Mouse (Mus musculus): ENCODE data around the gene Lsp1.
A peak's percentile ranks its signal among the peaks of the same experiment; 100 is the strongest.

Lsp1 gene

GRCm38 (mm10) chr7:142507453-142507852 lies 46.8 kb downstream of the Lsp1 start:
- no peak for DNase-seq

- no peak for DNase-seq
These were observed 48.9 kb downstream of the Lsp1 start for GRCm38 (mm10) chr7:142509518-142509917.

GRCm38 (mm10) chr7:142510021-142510777 lies 49.6 kb downstream of the Lsp1 start:
- DNase-seq, result no peak

GRCm38 (mm10) chr7:142514048-142514447 lies 53.4 kb downstream of the Lsp1 start:
- DNase-seq, result no peak

DNA sequence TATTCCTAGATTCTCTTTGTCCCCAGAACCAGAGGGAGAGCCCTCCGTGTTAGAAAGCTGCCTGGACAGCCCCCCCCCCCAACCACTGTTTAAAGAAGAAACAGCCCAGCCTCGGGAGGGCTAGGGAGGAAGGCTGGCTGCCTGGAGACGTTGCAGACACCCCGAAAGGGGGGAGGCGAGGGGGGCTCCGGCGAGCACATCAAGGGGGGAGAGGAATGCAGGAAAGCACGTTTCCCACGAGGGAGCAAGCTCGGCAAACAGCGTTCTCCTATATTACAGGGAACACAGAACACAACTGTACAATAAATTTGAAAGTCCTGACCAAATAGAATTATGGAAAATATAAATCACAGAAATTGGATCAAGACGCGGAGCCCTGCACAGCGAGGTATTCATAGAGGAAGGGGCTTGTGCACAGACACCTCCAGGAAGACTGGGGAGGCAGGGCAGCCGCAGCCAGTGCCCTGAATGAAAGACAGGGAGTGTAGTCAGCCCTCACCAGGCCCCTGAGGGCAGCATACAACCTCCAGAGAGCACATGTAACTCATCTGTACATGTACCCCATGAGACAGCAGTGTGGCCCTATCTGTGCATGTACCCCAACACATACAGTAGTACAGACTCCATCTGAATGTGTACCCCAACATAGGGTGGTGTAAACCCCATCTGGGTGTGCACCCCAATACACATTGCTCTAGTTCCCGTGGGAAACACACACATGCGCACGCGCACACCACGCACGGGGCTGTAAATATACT lies 55.8 kb downstream of the Lsp1 start:
- DNase-seq, result no peak

GRCm38 (mm10) chr7:142517531-142517930 lies 56.9 kb downstream of the Lsp1 start:
- no peak for DNase-seq

DNA sequence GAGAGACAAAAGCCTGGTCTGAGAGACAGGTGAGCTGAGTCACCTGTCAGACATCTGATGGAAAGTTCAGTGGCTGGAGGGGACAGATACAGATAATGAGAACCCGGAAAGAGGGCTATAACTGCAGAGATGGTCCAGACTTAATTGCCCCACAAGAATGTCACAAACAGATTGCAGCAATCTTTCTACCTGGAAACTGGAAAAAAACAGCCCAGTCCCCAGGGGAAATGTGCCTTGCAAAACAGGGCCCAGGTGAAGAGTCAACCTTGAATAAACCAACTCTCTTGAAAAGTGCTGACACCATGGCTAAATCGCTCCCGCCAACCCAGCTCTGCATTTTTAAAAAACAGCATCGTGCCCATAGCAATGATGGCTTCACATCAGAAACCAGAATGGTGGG lies 59.7 kb downstream of the Lsp1 start:
- no peak for DNase-seq

DNA sequence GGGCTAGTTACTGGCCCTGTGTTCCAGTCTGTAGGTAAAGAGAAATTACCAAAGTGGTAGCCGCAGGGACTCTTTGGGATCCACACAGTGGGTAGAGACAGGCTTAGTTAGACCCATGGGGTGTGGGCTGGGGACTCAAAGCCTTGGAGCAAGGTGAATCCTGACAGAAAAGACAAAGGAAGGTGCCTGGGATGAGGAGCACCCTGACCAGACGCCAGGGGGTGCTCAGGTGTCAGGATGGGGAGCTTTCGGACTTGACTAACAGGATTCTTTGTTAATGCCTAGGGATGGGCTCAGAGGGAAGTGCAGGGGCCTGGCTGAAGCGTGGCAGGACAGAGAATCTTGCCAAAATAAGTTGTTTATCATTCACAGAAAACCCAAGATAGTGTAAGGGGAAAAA lies 61.7 kb downstream of the Lsp1 start:
- DNase-seq, result no peak

DNA sequence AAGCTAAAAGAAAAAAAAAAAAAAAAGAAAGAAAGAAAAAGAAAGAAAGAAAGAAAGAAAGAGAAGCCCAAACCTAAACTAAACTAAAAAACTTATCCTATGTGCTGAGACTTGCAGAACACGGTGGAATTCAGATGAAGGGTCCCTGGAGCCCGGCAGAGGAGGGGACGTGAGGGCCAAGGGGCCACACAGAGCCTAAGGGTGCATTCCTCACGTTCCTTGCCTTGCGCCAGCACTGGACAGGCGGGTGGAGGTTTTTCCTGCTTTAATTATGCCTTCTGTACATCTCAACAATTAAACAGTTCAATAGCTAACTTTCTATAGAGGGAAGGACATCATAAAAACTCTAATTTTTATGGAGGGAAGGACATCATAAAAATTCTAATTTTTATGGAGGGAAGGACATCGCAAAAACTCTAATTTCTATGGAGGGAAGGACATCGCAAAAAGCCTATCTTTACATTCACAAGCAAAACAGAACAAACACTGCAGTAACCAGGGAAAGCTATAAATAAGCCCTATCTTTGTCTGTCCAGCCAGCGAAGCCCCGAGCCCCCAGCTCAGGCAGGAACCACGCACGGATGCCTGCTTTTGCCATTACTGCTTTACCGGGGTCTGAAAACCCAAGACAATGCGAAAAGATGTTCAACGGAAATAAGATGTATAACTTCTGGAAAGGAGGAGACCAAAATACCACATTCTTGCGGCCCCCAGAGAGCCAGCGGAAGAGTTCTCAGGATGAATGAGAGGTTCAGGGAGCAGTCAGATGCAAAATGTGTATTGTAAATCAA lies 62.8 kb downstream of the Lsp1 start:
- no peak for DNase-seq

DNA sequence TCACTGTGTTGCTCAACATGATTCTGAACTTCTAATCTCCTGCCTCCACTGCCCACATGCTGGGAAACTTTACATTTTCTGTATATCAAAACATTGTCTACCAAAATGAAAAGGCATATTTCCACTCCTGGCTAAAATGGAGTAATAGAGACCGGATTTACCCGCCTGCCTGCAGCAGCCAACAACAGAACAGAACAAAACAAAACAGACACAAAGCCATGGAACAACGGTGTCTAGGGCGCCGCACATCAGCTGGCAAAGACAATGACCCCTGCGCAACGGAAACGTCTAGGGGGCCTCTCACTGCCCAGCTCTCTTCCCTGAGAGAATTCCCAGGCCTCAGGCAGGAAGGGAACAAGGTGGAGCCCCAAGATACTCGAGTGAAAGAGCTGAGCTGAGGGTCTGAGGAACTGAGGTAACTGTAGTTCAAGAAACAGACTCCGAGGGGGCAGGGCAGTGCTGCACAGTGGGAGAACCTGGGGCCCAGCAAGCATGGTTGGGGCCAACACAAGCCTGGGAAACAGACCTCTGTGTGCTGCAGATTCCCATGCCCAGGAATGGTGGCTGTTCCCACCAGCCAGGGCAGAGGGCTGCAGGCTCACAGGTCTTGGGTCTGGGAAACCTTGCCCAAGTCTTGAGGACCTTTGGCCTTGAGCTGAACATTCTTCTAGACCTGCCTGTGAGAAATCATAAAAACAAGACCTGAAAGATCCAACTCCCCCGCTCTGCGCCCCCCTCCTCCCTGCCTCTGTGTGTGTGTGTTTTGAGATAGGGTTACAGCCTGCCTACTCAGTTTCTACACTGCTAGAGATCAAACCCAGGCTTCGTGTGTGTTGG lies 65.0 kb downstream of the Lsp1 start:
- DNase-seq, result no peak

DNA sequence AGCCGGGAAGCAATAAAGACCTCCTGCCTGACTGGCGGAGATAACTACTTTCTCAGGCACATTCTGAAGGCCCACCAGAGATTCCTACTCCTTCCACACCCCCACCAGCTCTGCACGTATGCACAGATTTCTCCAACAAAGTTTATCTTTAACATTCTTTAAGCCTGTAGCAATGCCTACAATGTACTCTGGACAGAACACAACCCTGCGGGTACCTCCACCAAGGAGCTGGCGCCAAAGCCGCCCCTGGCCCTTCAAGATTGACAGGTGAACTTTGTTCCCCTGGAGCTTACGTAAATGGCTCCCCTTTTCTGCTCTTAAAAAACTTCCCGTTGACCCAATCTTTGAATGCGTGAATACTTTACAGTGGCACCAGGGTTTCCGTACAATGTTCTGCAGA lies 68.7 kb downstream of the Lsp1 start:
- DNase-seq, result no peak

- DNase-seq, result no peak
These were observed 71.4 kb downstream of the Lsp1 start for GRCm38 (mm10) chr7:142531973-142532521.

DNA sequence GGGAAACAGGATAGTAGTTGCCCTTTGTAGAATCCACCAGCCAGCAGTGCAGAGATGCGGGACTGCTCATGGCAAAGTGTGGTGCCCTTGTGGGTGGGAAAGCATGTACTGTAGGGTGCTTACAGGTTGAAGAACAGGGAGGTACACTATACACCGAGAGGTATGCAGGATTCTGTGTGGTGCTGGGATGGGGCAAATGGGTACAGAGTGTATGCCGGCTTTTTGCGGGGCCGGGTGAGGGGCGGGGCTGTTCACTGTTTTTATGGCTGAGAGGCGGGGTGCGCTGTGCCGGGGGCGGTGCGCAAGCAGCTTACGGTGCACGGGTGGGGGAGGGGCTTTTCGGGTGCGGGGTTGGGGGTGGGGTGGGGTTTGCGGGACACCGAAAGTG lies 72.1 kb downstream of the Lsp1 start, which contains the start of gene Mrpl23:
Mrpl23 (plus strand) TSS at position 16 of the 388 bp plus-strand sequence.
- no peak for DNase-seq

GRCm38 (mm10) chr7:142533059-142533855 lies 72.6 kb downstream of the Lsp1 start:
- DNase-seq, result peak; percentile 65 to 71

DNA sequence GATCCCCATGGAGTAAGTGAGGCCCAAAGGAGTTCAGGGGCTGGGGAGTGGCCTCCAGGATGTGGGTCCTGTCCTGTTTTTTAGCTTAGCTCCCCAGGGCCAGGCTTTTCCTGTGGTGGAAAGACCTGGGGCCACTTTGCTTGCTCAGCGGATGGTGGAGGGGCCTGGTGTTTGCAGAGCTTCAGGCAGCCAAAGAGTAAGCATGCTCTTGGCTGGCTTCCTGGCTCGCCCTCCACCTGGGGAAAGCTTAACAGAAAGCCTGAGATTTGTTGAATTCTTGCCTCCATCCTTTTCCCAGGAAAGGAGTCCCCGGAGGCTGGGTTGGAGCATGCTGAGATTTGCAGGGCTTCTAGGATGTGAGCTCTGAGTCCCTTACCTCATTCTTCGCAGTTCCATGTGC lies 74.5 kb downstream of the Lsp1 start:
- no peak for DNase-seq

DNA sequence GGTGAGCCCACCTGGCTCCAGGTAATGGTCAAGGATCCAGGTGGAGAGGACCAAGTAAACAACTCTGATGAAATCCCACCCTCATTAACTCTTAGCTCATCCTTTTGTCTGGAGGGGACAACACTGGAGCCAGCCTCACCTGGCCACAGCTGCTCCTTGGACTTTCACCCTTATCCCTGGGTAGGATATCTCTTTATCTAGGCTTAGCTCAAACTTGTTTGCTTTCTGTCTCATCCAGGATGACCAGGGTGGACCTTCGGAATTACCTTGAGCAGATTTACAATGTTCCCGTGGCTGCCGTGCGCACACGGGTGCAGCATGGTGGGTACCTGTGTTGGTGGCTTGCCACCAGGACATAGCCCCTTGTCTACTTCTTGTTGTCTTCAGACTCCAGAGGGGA lies 75.2 kb downstream of the Lsp1 start:
- no peak for DNase-seq

- no peak for DNase-seq
These were observed 76.6 kb downstream of the Lsp1 start for GRCm38 (mm10) chr7:142537181-142537580.

- DNase-seq, result peak; percentile 26 to 30
These were observed 77.3 kb downstream of the Lsp1 start for GRCm38 (mm10) chr7:142537879-142538278.

GRCm38 (mm10) chr7:142538291-142538690 lies 77.7 kb downstream of the Lsp1 start:
- DNase-seq, result no peak

DNA sequence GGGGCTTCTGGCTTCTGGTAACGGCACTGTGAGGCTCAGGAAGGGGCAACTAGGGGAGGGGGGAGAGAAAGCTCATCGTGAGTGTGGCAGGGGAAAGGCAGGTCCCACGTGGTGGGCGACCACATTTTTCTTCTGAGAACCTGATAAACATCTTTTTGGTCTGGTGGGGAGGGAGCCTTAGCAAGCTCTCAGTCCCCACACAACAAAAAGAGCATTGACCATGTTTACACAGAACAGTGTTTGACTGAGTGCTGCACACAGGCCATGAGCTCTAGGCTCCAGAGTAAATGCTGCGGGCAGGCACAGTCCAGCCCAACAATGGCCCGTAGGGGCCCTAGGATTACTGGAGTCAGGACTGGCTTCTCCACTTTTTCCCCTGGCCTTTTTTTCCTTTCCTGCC lies 78.2 kb downstream of the Lsp1 start:
- no peak for DNase-seq

GRCm38 (mm10) chr7:142539828-142540227 lies 79.2 kb downstream of the Lsp1 start:
- DNase-seq, result no peak

Data from thymus, adult 18-20 months (tissue).